Mouse (Mus musculus) limb, embryonic 13.5 days (tissue): ENCODE results near the gene Bax. TPM values are rescaled to one million over a fixed set of nuclear protein-coding genes. Genes with fewer than 3 reads are reported as not detected.

Experiments used
- ATAC-seq: fragments of 200-750 bp; cut with Nextera tagmentation; 2 replicates; pipeline ENCODE4 v1.8.0; 2017; ENCODE audit warnings: low read depth, moderate number of reproducible peaks, moderate TSS enrichment; ENCODE audit not compliant: low FRiP score
- H3K27ac ChIP-seq: fragments of 300-500 bp; sonication (generic); 2 replicates; pipeline ENCODE4 v1.5.1; 2015; ENCODE audit warnings: inconsistent platforms, mild to moderate bottlenecking, moderate library complexity
- H3K27me3 ChIP-seq: fragments of 300-500 bp; sonication (generic); 2 replicates; pipeline ENCODE4 v1.6.1; 2015; ENCODE audit warnings: mild to moderate bottlenecking, inconsistent platforms
- H3K36me3 ChIP-seq: fragments of 300-500 bp; sonication (generic); 2 replicates; pipeline ENCODE4 v1.6.1; 2015; ENCODE audit warnings: inconsistent platforms, mild to moderate bottlenecking, moderate library complexity
- H3K4me1 ChIP-seq: fragments of 300-500 bp; sonication (generic); 2 replicates; pipeline ENCODE4 v1.6.1; 2015; ENCODE audit warnings: inconsistent platforms
- H3K4me2 ChIP-seq: fragments of 300-500 bp; sonication (generic); replicated peaks from 2 replicates; pipeline ENCODE4 v1.6.1; 2015; ENCODE audit warnings: inconsistent platforms, mild to moderate bottlenecking, moderate library complexity
- H3K4me3 ChIP-seq: fragments of 300-500 bp; sonication (generic); 2 replicates; pipeline ENCODE4 v1.5.1; 2015; ENCODE audit warnings: moderate library complexity, mild to moderate bottlenecking, inconsistent platforms
- H3K9ac ChIP-seq: fragments of 300-500 bp; sonication (generic); 2 replicates; pipeline ENCODE4 v1.6.1; 2015; ENCODE audit warnings: mild to moderate bottlenecking, inconsistent platforms
- H3K9me3 ChIP-seq: fragments of 300-500 bp; sonication (generic); 2 replicates; pipeline ENCODE4 v1.6.1; 2016; ENCODE audit warnings: inconsistent platforms
- WGBS: fragments of 180-500 bp; shearing (Covaris S2); methylation state at CpG from one replicate; pipeline ENCODE4 v1.1.7; 2015; 5-methylcytosine and 5-hydroxymethylcytosine counted together
- polyA plus RNA-seq: library from polyadenylated mRNA; unstranded; fragments of >200 nt; fragmentation: Nextera tagmentation; extraction: Ambion mirVana; gene quantifications from 2 replicates; pipeline ENCODE4 v1.2.1, GENCODE M21; 2015

Gene Bax
- polyA plus RNA-seq, 1 experiment from 2014 or later = 170 TPM

DNA sequence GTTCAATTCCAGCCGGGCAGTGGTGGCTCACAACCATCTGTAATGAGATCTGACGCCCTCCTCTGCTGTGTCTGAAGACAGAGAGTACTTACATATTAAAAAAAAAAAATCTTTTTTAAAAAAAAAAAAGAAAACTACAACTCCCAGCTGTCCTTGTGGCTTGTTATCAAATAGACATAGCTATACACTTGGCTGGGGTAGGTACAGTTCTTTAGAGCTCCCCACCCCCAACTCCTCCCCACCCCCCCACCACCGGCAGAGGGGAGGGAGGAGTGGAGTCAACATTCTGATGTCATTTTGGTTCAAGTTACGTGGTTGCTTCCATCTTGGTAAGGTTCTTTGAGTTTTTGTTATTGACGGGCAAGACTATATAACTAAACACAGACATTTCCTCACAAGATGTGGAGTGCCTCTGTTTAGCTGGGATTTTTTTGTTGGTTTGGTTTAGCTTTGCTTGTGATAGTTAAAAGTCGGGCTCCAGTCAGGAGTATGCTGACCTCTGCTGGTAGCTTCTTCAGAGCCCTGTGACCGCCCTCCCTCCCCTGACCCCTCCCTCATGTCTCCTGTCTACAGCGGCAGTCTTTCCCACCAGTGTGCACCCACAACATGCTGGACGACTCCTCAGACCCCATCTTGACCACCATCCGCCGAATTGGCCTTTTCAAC, 19.2 kb downstream of the Bax start:
- WGBS = 32% methylated on average over 11 of the region's 11 CpGs
- peak; percentile 37 for ATAC-seq
- H3K4me3 ChIP-seq = no peak overlapping the region
- no peak overlapping the region for H3K27ac ChIP-seq
- H3K9me3 ChIP-seq = no peaks in the 10 kb centered on the region
- H3K27me3 ChIP-seq = no peaks in the 10 kb centered on the region
- H3K4me1 ChIP-seq = no peaks in the 10 kb centered on the region
- peaks cover 74% of the 10 kb centered on the region for H3K36me3 ChIP-seq
- H3K9ac ChIP-seq = no peak overlapping the region
- H3K4me2 ChIP-seq = no peak overlapping the region

DNA sequence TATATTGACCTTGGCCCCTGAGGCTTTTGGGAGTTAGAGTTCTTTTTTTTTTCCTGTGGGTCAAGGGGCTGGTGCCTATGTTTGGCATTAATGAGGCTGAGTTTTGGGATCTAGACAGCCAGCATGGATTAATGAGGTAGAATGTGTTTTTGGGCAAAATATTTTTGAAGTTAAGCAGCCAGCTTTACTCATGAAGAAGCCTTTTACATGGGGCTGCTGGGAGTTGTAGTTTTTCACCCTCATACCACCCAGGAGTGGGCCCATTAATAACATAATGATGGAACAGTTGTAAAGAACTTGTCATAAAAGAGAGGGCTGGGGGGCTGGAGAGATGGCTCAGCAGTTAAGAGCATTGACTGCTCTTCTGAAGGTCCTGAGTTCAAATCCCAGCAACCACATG, 20.1 kb downstream of the Bax start:
- no peak for ATAC-seq
- no peak overlapping the region for H3K9ac ChIP-seq
- H3K27ac ChIP-seq = no peak overlapping the region
- no peak overlapping the region for H3K4me3 ChIP-seq
- no peak overlapping the region for H3K4me2 ChIP-seq
- H3K9me3 ChIP-seq = no peaks in the 10 kb centered on the region
- no peaks in the 10 kb centered on the region for H3K4me1 ChIP-seq
- peaks cover 70% of the 10 kb centered on the region for H3K36me3 ChIP-seq
- H3K27me3 ChIP-seq = no peaks in the 10 kb centered on the region

DNA sequence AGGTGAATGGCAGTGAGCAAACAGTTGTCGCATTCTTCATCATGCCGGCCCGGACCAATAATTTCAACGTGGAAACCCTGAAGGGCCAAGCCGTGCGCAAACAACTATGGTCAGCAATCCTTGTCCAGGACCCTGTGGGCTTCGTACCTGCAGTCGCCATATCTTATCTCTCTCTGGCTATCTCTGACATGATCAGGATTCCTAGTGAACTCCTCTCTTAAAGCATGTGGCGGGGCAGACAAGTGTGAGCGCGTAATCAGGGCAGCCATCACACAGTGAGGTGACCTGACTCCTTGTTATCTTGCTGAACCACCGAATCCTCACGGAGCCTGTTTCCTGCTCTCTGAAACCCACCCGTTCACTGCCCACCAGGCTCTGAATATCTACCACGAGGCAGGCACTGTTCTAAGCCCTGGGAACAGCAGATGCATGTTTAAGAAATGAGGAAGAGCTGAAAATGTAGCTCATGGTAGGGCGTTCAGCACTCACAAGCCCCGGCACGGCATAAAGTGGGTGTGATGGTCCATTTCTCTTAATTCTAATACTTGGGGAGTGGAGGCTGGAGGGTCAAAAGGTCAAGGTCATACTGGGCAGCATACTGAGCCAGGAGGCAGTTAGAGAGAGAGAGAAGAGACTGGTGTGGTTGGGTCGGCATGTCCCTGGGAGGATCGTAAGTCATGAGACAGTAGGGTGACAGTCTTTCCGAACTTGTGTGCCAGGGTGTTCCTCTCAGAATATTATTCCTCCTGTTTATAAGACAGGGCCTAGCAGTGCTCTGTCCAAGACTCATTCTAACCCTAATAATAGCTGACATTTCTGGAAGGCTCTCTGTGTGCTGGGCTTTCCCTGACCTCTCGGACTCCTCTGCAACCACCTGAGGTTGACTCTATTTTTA, 22.9 kb downstream of the Bax start:
- no peak for ATAC-seq
- Histone ChIP-seq H3K36me3 (peaks cover 74% of the 10 kb centered on the region), H3K27ac (no peak overlapping the region), H3K27me3 (no peaks in the 10 kb centered on the region), H3K4me1 (no peaks in the 10 kb centered on the region), H3K4me2 (no peak overlapping the region), H3K9ac (no peak overlapping the region), H3K4me3 (no peak overlapping the region), H3K9me3 (no peaks in the 10 kb centered on the region)
- 86% methylated on average over 22 of the region's 22 CpGs for WGBS

DNA sequence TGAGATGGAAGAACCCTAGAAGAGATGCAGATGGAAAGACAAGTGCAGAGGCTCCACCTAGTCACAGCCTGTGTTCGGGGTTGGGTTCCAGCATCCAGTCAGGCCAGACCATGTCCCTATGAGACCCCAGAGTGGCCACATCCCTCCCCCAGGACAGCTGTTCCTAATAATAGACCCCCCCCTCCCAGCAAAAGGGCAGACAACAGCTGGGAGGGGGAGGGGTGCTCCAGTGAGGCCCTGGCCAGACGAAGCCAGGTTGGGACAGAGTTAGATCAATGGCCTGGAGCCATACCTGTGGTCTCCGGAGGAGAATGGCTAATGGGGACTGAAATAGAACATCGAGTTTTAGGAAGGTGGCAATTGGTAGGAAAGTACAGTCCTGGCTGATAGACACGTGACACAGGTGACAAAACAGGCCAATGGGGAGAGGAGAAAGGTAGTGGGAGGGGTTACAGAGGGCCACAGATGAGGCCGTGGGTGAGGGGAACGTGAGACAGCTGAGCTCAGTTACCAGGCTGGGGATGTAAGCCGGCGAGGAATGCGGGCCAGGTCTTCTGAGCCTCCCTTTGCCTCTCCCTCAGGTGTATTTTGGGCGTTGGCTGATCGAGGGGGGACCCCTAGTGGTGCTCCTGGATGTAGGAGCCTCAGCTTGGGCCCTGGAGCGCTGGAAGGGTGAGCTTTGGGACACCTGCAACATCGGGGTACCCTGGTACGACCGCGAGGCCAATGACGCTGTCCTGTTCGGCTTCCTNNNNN, 29.0 kb downstream of the Bax start, which contains the start of gene Ruvbl2:
Gene Ruvbl2 (minus strand): TSS at position 576 of the 756 bp plus-strand sequence.
- Histone ChIP-seq H3K4me1 (peaks cover 44% of the 10 kb centered on the region), H3K27ac (no peak within 1 kb of the TSS), H3K36me3 (peaks cover 32% of the 10 kb centered on the region), H3K4me2 (peak within 1 kb of the TSS; percentile 82), H3K9me3 (no peaks in the 10 kb centered on the region), H3K9ac (no peak within 1 kb of the TSS), H3K4me3 (peak within 1 kb of the TSS; percentile 13), H3K27me3 (no peaks in the 10 kb centered on the region)
- ATAC-seq = no peak
- WGBS = 13% methylated on average over 19 of the region's 19 CpGs

DNA sequence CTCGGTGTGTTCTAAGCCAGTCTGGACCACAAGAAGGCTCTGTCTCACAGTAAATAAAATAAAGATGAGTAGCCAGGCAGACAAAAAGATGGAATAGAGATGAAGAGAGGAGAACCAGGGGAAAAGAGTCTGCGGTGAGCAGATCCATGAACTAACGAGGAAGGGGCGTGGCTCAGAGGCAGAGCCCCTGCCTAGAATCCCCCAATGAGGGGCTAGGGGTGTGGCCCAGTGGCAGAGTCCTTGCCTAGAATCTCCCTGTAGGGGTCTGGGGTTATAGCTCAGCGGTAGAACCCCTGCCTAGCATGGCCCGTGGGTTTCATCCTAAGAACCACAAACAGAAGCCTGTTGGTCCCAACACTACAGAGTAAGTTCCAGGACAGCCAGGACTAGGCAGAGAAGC, 29.7 kb downstream of the Bax start:
- Histone ChIP-seq H3K4me3 (0 out of 2 replicates have a peak overlapping the region, but pooled peaks have one; percentile 13), H3K27ac (no peak overlapping the region), H3K4me2 (peak overlapping the region; percentile 82), H3K27me3 (no peaks in the 10 kb centered on the region), H3K9ac (no peak overlapping the region), H3K36me3 (peaks cover 27% of the 10 kb centered on the region), H3K9me3 (no peaks in the 10 kb centered on the region), H3K4me1 (peaks cover 47% of the 10 kb centered on the region)
- 20% methylated on average over 6 of the region's 6 CpGs for WGBS
- no peak for ATAC-seq

DNA sequence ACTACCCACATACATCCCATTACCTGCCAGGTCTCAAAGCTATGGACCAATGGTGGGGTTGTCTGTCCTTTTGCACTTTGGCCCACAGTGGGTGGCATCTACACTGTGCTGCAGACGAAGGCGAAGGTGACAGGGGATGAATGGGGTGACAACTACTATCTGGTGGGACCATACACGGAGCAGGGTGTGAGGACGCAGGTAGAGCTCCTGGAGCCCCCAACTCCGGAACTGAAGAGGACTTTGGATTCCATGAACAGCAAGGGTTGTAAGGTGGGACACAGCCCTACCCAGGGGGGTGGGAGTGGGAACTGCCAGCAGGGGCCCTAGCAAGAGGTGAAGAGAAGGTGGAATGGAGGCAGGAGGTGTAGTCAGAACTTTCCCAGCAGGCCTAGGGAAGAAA, 30.3 kb downstream of the Bax start:
- ATAC-seq = no peak
- Histone ChIP-seq H3K4me2 (peak overlapping the region; percentile 82), H3K9me3 (no peaks in the 10 kb centered on the region), H3K27ac (no peak overlapping the region), H3K4me1 (peaks cover 47% of the 10 kb centered on the region), H3K27me3 (no peaks in the 10 kb centered on the region), H3K4me3 (0 out of 2 replicates have a peak overlapping the region, but pooled peaks have one; percentile 13), H3K9ac (peak overlapping the region; percentile 77; the same call in 1 of the 2 replicates), H3K36me3 (peaks cover 29% of the 10 kb centered on the region)
- WGBS = 90% methylated on average over 5 of the region's 5 CpGs

DNA sequence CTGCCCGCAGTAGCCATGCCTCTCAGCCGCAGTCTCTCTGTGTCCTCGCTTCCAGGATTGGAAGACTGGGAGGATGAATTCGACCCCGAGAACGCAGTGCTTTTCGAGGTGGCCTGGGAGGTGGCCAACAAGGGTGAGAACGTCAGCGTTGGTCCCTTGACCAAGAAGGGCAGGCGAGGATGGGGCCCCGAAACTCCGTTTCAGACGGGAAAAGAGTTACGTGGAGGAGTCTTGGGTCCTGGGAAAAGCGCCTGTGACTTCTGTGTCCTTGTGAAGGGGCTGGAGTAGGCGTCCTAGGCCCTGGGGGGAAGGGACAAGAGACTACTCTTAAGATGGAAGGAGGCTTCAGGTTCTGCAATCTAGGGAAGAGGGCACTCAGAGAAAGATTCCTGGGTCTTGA, 31.7 kb downstream of the Bax start:
- Histone ChIP-seq H3K9ac (peak overlapping the region; percentile 77), H3K4me2 (peak overlapping the region; percentile 82), H3K4me1 (peaks cover 47% of the 10 kb centered on the region), H3K27ac (peak overlapping the region; percentile 72; the same call in 1 of the 2 replicates), H3K36me3 (peaks cover 29% of the 10 kb centered on the region), H3K9me3 (no peaks in the 10 kb centered on the region), H3K27me3 (no peaks in the 10 kb centered on the region), H3K4me3 (peak overlapping the region; percentile 93)
- no peak; the same call in 1 of the 2 replicates for ATAC-seq
- WGBS = 3% methylated on average over 16 of the region's 16 CpGs

DNA sequence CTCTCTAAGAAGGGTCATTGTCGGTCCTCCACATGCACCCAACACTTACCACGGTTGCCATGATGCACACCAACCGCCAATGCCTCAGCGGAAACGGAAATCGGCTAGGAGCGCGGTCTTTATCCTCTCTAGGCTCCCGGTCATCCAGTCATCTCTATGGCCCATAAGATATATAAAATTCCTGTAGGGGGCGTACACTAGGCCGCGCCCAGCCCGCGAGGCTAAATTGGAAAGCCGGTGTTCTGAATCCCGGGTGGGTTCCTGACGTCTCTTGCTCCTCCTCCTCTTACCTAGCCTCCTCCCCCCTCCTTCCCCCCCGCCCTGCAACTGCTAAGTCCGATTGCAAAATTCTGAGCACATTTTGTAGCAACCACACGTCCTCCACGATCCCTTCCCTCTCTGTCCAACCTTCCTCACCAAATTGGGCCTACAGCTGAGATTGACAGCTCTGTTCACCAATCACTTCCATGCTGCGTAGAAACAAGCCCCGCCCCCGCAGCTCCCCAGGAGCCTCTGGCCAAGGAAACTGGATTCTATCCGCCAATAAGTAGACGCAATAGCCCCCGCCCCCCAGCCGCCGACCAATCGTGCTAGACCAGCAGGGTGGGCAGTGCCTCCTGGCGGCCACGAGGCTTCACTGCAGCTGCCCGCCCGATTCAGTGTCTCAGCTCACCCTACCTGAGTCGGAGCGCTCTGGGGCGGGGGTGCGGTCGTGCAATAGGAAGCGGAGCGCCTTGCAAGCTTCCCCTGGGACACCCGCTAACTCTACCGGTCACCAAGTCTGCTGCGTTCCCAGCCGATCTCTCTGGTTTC, 32.3 kb downstream of the Bax start, which contains the start of gene Gys1:
Gene Gys1 (plus strand): TSS at position 642 of the 813 bp plus-strand sequence.
- peaks cover 47% of the 10 kb centered on the region for H3K4me1 ChIP-seq
- H3K9ac ChIP-seq = peak within 1 kb of the TSS; percentile 94
- H3K4me2 ChIP-seq = peak within 1 kb of the TSS; percentile 98
- peak within 1 kb of the TSS; percentile 93 for H3K4me3 ChIP-seq
- peak within 1 kb of the TSS; percentile 88 for H3K27ac ChIP-seq
- ATAC-seq = peak; percentile 97
- H3K36me3 ChIP-seq = peaks cover 29% of the 10 kb centered on the region
- no peaks in the 10 kb centered on the region for H3K9me3 ChIP-seq
- no peaks in the 10 kb centered on the region for H3K27me3 ChIP-seq
- under 1% methylated on average over 45 of the region's 45 CpGs for WGBS

DNA sequence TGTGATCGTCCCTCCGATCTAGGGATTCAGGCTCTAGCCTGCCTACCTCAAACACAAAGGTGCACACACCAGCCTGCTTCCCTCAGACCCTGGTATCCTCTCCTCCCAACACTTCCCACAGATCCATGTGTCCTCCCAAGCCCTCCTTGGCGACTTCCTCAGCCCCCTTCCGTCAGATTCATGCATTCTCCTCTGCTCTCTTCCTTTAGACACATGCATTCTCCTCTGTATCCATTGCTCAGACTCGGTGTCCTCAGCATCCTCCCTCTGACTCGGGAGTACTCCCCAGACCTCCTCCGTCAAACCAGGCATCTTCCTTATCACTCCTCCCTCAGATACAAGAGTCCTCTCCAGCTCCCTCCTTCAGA, 32.9 kb downstream of the Bax start:
- 2% methylated on average over 7 of the region's 7 CpGs for WGBS
- peaks cover 33% of the 10 kb centered on the region for H3K36me3 ChIP-seq
- peak overlapping the region; percentile 88 for H3K27ac ChIP-seq
- peak overlapping the region; percentile 93 for H3K4me3 ChIP-seq
- peak overlapping the region; percentile 98 for H3K4me2 ChIP-seq
- H3K4me1 ChIP-seq = peaks cover 47% of the 10 kb centered on the region
- no peaks in the 10 kb centered on the region for H3K9me3 ChIP-seq
- no peaks in the 10 kb centered on the region for H3K27me3 ChIP-seq
- ATAC-seq = no peak
- peak overlapping the region; percentile 94 for H3K9ac ChIP-seq

DNA sequence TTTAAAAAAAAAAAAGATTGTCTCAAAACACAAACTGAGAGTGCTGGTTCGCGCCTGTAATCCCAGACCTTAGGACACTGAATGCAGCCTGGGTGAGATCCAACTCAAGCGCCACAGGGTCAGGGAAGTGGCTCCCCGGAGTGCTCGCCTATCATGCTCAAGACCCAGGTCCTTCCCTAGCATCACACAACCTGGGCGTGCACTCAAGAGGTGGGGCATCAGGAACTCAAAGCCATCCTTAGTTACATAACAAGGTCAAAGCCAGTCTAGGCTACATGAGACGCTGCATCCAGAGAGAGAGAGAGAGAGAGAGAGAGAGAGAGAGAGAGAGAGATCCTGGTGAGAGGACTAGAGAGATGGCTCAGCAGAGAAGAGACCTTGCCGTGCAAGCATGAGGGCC, 40.1 kb downstream of the Bax start:
- H3K27ac ChIP-seq = no peak overlapping the region
- no peaks in the 10 kb centered on the region for H3K9me3 ChIP-seq
- no peak for ATAC-seq
- 89% methylated on average over 8 of the region's 8 CpGs for WGBS
- peaks cover 99% of the 10 kb centered on the region for H3K36me3 ChIP-seq
- H3K4me1 ChIP-seq = no peaks in the 10 kb centered on the region
- no peak overlapping the region for H3K4me3 ChIP-seq
- no peak overlapping the region for H3K4me2 ChIP-seq
- H3K27me3 ChIP-seq = peaks cover under 1% of the 10 kb centered on the region; the same call in 1 of the 2 replicates
- no peak overlapping the region for H3K9ac ChIP-seq

DNA sequence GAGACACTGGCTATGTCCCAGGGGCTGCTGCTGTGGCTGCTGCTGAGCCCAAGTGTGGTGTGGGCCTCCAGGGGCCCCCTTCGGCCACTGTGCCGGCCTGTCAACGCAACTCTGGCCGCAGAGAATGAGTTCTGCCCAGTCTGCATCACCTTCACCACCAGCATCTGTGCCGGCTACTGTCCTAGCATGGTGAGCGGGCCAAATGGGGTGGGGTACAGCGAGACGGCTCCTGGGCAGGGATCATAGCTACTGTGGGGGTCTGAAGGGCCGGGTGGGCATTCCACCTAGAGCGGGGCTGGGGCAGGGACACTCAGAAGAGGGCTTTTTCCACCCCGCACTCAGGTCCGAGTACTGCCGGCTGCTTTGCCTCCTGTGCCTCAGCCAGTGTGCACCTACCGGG, 45.5 kb downstream of the Bax start:
- no peak for ATAC-seq
- 89% methylated on average over 14 of the region's 14 CpGs for WGBS
- peaks cover 26% of the 10 kb centered on the region for H3K4me1 ChIP-seq
- H3K9me3 ChIP-seq = no peaks in the 10 kb centered on the region
- no peak overlapping the region for H3K27ac ChIP-seq
- H3K36me3 ChIP-seq = peaks cover 57% of the 10 kb centered on the region
- H3K9ac ChIP-seq = no peak overlapping the region
- peaks cover 55% of the 10 kb centered on the region for H3K27me3 ChIP-seq
- no peak overlapping the region for H3K4me2 ChIP-seq
- no peak overlapping the region for H3K4me3 ChIP-seq
